Mouse (Mus musculus): Measurements from ENCODE around the gene Gnptab.

- TF ChIP-seq CTCF (conservative IDR thresholded peaks at IDR 0.05; ENCODE audit: low read length) (no peak), POU5F1 (IDR thresholded peaks at IDR 0.05; ENCODE audit: borderline replicate concordance, low read length) (no peak)
Observed at GRCm38 (mm10) chr10:88356983-88357559, 21.9 kb upstream of the Gnptab start.

All from E14TG2a.4 (cell line).